Mouse (Mus musculus) erythroblast, adult 5-6 weeks (primary cell): Measurements from ENCODE around the gene Usp15. TPM values are rescaled to one million over a fixed set of nuclear protein-coding genes. Genes with fewer than 3 reads are reported as not detected.

Source experiments
- ATAC-seq: replicated peaks from 2 replicates; pipeline ENCODE4 v1.8.0; 2016; ENCODE audit warnings: moderate number of reproducible peaks, mild to moderate bottlenecking, moderate TSS enrichment, inconsistent platforms; ENCODE audit not compliant: poor library complexity, low FRiP score, severe bottlenecking
- total RNA-seq, 2 experiments: library from RNA; stranded (forward) in 1 of 2; stranded (reverse) in 1 of 2; fragments of 150-400 nt in 1 of 2; fragments of 200-764, 138-1000 nt in 1 of 2; gene quantifications; 2 replicates each; pipeline versions ENCODE4 v1.2.3 to v1.2.4; 2015 to 2017; ENCODE audit warnings: low replicate concordance in 2 of 2

Gene Usp15
- total RNA-seq, 2 experiments from 2014 or later: 421 to 1,103 TPM

DNA sequence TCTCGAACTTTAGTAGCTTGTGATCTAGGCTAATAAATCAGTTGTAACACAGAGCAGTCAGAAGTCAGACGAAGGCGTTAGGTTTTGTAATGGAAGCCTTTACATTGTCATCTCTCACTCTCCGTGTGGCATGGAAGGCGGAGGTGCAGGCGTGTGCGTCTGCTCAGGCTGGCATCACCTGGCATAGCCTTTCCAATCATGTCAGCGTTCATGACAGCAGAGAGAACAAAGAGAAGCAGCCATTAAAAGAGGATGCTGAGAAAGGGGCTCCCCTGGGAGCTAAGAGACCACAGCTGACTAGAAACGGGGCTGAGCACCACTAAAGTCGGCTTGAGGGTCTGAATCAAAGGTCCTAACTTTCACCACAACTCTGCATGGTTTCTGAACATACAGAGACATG is 140.3 kb downstream of the Usp15 start:
- no peak for ATAC-seq

GRCm38 (mm10) chr10:123055205-123056000 is 141.4 kb downstream of the Usp15 start:
- ATAC-seq: no peak

Other genes starting within 250 kb of the Usp15 start
- 11.9 and 13.8 TPM in 2 replicates for gene Mon2, start 120.5 kb downstream of the Usp15 start, total RNA-seq (2015; ENCODE audit: low replicate concordance)
- gene Mon2, start 120.5 kb downstream of the Usp15 start, total RNA-seq (2017; ENCODE audit: low replicate concordance): 25.8 and 36.7 TPM in 2 replicates
- gene Fam19a2, start 67.0 kb upstream of the Usp15 start, total RNA-seq (2015; ENCODE audit: low replicate concordance): not detected in 2 replicates
- gene Fam19a2, start 67.0 kb upstream of the Usp15 start, total RNA-seq (2017; ENCODE audit: low replicate concordance): not detected in 2 replicates